Mouse (Mus musculus): ENCODE data around the gene Col26a1.
"Not testable (repeated sequence)": the region's sequence is repeated elsewhere in the genome, so short reads cannot be mapped to it uniquely, and the experiment has no call there.

Col26a1 gene

GRCm38 (mm10) chr5:136746596-136746995 is 136.4 kb downstream of the Col26a1 start:
- no peak for DNase-seq

DNA sequence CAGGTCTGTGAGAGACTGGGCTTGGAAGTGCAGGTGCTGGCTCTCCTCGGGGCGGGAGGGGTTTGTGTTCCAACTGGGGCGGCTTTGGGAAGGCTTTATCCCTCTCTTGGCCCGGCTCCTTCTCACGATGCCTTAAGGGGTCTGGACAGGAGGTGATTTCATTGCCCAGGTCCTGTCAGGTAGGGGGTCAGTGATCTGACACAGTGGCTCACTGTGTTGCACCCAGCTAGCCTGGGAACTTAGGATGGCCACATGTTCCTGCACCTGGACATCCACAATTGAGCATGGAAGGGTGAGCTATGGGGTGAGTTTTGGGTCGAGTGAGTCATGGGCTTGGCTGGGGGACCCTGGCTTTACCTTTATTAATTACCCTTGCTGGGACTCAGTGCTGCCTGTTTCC is 144.1 kb downstream of the Col26a1 start:
- DNase-seq, result no peak

DNA sequence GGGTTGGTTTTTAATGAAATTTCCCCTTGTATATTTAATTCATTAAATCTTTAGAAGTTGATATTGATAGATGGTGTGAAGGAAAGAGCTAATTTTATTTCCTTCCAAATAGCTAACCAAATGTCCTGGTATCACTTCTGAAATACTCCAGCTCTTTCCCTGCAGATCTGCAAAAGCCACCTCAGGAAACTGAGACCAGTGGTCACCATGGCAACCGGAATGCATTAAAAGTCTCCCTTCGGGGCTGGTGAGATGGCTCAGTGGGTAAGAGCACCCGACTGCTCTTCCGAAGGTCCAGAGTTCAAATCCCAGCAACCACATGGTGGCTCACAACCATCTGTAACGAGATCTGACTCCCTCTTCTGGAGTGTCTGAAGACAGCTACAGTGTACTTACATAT is 156.7 kb downstream of the Col26a1 start:
- not testable (repeated sequence) for DNase-seq

GRCm38 (mm10) chr5:136721596-136721995 is 161.4 kb downstream of the Col26a1 start:
- no peak for DNase-seq

- peak in 1 of 2 experiments; percentile 37 for DNase-seq
These were observed 164.4 kb downstream of the Col26a1 start for GRCm38 (mm10) chr5:136718656-136719055.

- peak in 1 of 2 experiments; percentile 31 for DNase-seq
These were observed 165.5 kb downstream of the Col26a1 start for GRCm38 (mm10) chr5:136717573-136717854.

GRCm38 (mm10) chr5:136716696-136717572 is 166.1 kb downstream of the Col26a1 start:
- no peak for DNase-seq

DNA sequence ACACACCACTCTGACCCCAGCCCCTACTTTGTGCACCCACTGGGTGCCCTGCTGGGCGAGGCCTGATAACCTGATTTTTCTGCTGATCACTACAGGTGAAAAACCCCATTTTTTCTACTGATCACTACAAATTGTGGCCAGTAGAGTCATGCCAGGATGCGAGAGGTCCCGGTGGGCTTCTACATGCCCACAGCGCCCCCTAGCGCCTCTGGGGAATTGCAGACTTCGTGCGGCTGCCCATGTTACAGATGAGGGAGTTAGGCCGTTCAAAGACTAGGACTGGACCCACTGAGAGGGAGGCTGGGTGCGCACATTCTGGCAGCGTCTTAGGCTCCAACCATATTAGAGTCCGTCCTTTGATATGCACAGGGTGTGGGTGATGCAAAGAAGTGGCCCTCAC is 168.1 kb downstream of the Col26a1 start:
- DNase-seq, result peak; percentile 71 to 89

DNA sequence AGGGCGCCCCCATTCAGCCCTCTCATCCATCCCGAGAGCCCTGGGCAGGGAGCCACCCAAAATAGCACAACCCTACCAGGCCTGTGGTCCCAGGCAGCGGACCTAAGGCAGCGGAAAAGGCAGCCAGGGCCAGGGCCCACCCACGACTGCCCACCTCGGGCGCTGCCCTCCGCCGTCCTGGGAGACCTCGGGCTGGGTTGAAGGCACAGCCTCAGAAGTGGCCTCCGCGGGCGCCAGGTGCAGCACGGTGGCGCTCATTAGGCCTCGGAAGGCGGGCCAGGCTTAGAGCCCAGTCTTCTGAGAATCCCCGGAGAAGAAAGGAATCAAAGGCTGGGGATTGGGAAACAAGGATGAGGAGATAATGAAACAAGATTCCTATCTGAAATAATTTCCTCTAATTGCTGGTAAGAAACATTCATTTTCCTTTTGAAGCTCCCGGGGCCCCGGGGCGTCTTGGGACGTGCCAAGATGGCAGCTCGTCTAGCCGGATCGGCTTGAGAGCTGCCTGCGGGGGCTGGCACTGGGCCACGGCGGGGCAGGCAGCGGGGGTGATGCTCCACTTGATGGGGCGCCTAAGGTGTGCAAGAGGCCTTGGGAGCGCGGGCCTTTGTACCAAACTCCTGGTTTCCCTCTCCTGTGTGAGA is 168.7 kb downstream of the Col26a1 start:
- DNase-seq, result peak; percentile 65 to 70

DNA sequence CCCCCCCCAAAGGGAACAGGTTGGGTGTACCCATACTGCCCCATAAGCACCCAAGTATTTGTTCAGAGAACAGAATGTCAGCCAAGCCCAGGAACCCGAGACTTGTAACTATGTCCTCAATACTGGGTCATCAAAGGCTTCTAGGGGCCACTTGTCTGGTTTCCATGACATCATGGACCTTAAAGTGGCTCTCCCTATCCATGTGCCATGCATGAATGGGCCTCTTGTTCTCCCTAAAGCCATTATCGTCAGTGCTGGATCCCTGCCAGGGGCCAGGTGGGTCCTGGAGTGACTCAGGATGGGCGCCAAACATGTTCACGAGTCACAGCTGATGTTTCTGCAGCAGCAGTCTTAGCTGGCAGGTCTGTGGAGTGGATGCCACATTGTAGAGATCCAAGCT is 172.3 kb downstream of the Col26a1 start:
- peak; percentile 48 to 70 for DNase-seq

GRCm38 (mm10) chr5:136708116-136708515 is 174.9 kb downstream of the Col26a1 start:
- DNase-seq, result no peak

DNA sequence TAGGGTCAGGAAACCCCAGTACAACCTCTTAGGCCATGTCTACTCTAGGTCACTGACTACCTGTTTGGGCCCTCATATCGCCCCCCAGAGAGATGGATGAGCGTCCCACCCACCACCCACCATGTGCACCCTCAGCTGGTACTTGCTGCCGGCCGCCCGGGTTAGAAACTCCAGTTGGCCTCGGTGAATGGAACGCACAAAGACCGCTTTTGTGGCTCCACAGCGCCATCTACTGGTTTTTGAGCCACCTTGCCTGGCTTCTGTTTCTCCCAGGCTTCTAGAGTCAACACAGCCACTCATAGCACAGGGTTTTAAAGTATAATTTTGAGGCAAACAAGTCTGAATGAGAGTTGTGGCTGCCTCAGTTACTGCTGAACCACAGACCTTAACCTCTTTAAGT is 176.2 kb downstream of the Col26a1 start:
- DNase-seq, result peak; percentile 83 to 87

DNA sequence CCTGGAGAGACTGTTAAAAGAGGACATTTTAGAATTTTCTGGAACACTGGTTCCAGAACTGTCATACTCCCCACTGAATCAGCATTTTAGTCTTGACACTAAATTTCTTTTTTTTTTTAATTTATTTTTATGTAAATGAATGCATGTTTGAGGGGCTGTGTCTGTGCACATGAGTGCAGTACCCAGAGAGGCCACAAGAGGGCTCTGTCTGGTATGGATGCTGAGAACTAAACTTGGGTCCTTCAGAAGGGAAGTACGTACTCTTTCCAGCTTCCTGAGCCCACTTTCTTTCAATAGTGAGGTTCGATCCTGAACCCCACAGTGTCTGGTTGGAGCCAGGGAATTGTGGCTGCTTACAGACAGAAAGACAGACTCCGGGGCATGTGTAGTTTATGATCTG is 177.5 kb downstream of the Col26a1 start:
- DNase-seq, result peak in 1 of 2 experiments; percentile 46

DNA sequence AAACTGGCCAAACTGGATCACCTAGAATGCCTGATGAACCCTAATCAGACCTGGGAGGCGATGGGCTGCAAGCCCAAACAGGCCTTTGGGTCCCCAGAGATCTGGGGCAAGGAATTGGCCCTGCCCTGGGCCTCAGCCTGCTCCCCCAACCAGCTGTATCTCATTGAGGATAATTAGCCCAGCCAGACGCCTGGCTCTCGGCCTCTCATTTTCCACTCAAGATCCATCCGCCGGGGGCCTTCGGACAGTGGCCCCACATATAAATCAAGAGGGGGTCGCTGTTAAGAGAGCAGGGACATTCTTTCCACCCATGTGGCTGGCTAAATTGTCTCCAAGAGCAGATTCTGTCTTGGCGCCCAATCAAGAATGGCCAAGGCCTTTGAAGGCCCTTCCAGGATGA is 178.9 kb downstream of the Col26a1 start:
- no peak for DNase-seq

- DNase-seq, result peak; percentile 83 to 91
These were observed 179.3 kb downstream of the Col26a1 start for GRCm38 (mm10) chr5:136703751-136704150.

DNA sequence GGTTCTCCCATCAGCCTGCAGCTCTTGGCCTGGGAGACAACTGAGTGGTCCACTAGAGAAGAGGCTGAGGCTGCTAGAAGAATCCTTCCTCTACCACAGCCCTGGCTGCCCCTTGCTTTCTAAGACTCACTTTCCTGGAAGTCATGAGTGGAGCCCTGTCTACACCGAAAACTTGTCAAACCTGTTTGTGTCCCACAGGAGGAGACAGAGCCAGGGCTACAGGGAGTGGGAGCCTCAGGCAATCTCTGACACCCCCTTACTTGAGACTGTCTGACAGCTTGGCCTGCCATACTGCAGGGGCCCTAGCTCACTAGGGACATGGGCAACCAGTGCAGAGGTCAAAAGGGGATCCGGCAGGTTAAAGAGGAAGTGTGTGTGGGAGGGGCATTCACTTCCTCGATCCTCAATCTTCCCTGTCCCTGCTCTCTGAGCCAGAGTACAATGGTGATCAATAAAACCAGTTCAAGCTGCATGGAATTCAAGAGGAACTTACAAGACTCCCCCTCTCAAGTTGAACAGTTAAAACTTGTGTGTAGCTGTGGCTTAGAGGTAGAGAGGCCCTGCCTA is 180.8 kb downstream of the Col26a1 start:
- no peak for DNase-seq

GRCm38 (mm10) chr5:136697618-136698017 is 185.4 kb downstream of the Col26a1 start:
- DNase-seq, result no peak

DNA sequence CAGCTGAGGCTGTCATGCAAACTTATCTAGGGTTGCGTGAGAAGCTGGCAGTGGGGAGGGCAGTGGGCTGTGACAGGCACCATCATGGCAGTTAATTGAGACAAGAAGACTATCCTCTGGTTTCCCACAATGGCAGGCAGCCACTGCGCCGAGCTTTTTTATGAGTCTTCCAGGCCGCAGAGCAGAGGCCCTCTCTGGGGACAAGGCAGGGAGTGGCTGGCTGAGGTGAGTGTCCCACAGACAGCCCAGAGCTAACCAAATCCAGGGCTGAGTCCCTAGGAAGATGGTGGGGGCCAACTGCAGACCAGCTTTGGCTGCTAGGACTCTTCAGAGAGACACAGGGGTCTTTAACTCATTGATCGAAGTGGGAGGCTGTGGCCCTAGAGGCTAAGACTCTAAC is 186.5 kb downstream of the Col26a1 start:
- no peak for DNase-seq

DNA sequence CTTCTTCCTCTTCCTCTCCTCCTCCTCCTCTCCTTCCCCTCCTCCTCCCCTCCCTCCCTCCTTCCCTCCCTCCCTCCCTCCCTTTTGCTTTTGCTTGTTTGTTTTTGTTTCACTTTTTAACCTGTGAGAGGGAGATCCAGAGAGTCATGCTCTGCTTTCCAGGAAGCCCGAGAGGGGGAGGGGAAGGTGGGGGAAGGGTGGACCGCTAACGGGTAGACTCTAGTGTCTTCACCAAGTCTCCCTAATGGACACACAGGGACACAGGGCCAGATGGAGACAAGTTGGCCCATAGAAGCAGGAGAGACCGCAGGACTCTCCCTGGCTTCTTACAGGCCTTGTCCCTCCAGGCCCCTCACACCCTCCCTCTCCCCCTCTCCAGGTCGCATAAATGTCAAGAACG is 188.0 kb downstream of the Col26a1 start:
- DNase-seq, result no peak

DNA sequence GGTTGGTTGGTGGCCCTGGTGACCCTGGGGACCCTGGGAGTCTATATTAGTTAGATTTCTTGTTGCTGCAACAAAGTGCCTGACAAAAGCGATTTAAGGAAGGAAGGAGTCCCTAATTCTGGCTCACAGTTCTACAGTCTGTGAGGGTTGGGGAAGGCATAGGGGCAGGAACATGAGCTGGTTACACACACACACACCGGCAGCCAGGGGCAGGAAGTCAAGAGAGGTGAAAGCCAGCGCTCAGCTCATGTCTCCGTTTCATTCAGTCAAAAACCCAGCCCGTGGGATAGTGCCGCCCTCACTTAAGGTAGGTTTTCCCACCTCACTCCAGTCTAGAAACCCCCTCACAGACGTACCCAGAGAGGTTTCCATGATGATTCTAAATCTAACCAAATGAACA is 189.6 kb downstream of the Col26a1 start:
- DNase-seq, result no peak

DNA sequence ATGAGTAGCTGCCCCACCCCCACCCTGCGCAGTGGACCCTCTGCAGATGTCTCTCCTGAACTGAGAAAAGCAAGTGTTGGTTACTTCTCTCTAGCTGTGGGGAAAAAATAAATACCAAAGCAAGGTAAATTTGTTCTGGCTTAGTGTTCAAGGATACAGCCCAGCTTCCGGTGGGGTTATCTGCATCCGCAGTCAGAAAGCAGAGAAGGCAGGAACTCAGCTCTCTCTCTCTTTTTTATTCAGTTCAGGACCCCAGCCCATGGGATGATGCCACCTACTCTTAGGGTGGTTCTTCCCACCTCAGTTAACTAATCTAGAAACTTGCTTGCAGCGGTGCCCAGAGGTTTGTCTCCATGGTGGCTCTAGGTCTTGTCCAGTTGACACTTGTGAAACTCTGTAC is 190.2 kb downstream of the Col26a1 start, which contains the start of gene Myl10:
Gene Myl10, plus strand, starts transcription at position 363 of the 400 bp plus-strand sequence.
- no peak for DNase-seq

All from cerebellum, postnatal 14 days (tissue).